ENCODE assay signal across 25 mouse cellular contexts in genomic region chr7:82698968-82699367, GRCm38 (mm10). TPM values are rescaled to one million over a fixed set of nuclear protein-coding genes. Genes with fewer than 3 reads are reported as not detected.
DNase-seq lines count a peak whose midpoint lies in the region; ATAC-seq and TF ChIP-seq lines count a peak whose summit lies in the region.
"Had no signal": no experiment of that assay in that cellular context is flagged by ENCODE, and none has a peak within 500 bp of the region (broad histone marks: within the 10 kb centered on the region; RNA-seq: fewer than 3 reads in every experiment).

No protein-coding gene starts in this region.

- no peak overlapping the region for H3K27ac ChIP-seq in MEL (ENCODE audit: control insufficient read depth, low read depth, low read length)
- H3K27ac ChIP-seq in gastrocnemius, adult 2 months, result no peak overlapping the region
- H3K27ac ChIP-seq: embryonic facial prominence, embryonic 15.5 days; forebrain, embryonic 15.5 days; heart, embryonic 15.5 days; hindbrain, embryonic 10.5 days; hindbrain, embryonic 13.5 days; intestine, embryonic 15.5 days had no signal

- H3K9ac ChIP-seq in MEL (ENCODE audit: control insufficient read depth, low read depth, low read length, poor library complexity, severe bottlenecking), result no peak overlapping the region
- H3K9ac ChIP-seq: embryonic facial prominence, embryonic 15.5 days; forebrain, embryonic 15.5 days; heart, embryonic 12.5 days; heart, embryonic 15.5 days; hindbrain, embryonic 13.5 days; intestine, embryonic 15.5 days had no signal

- peaks cover 3 to 7% of the 10 kb centered on the region in 2 experiments; a peak in 3 of 4 replicates for H3K36me3 ChIP-seq in MEL (ENCODE audit: control insufficient read depth in 1 of 2, insufficient read depth in 2 of 2, low read length in 2 of 2)

- peak; percentile 76 for DNase-seq in 416B (ENCODE audit: low read depth)
- peak; percentile 13 for DNase-seq in MEL (ENCODE audit: low read depth, low spot score)
- no peak for DNase-seq in lung, adult 18-20 months
- no peak for DNase-seq in gastrocnemius, adult 2 months
- DNase-seq in adrenal gland, postnatal 4 days (ENCODE audit: low spot score in 2 of 2), result no peak
- DNase-seq: adrenal gland, postnatal 14 days; cerebellum, adult 18-20 months; cerebellum, adult 9-10 months; cerebellum, postnatal 14 days; gastrocnemius, postnatal 10 days; gastrocnemius, postnatal 36 days; heart, postnatal 10 days; heart, postnatal 36 days; kidney, adult 11 months had no signal

- TF ChIP-seq RAD21 in MEL (IDR thresholded peaks at IDR 0.05; ENCODE audit: low read depth, low read length), result no peak

- no peak for TF ChIP-seq EP300 in MEL (IDR thresholded peaks at IDR 0.05; ENCODE audit: low read depth in 1 of 2, low read length in 2 of 2)

- no peak overlapping the region for H3K4me3 ChIP-seq in MEL (ENCODE audit: control insufficient read depth in 1 of 2, insufficient read depth in 1 of 2, low read depth in 2 of 2, low read length in 2 of 2)
- no peak overlapping the region for H3K4me3 ChIP-seq in gastrocnemius, adult 2 months
- H3K4me3 ChIP-seq: embryonic facial prominence, embryonic 15.5 days; forebrain, embryonic 15.5 days; heart, embryonic 12.5 days; heart, embryonic 15.5 days; hindbrain, embryonic 10.5 days; hindbrain, embryonic 13.5 days; intestine, embryonic 15.5 days had no signal

- ATAC-seq in megakaryocyte, adult 5-6 weeks (ENCODE audit: poor library complexity, severe bottlenecking), result 0 out of 2 replicates have a peak, but pooled peaks have one; percentile 27
- ATAC-seq: forebrain, embryonic 15.5 days; hindbrain, embryonic 16.5 days; intestine, embryonic 15.5 days; Patski had no signal

- intact Hi-C loops in gastrocnemius, adult 2 months (cut with DNase I), result no loop called here

- H3K9me3 ChIP-seq in MEL (replicated peaks; ENCODE audit: insufficient read depth, low read length), result no peaks in the 10 kb centered on the region
- H3K9me3 ChIP-seq: embryonic facial prominence, embryonic 15.5 days; forebrain, embryonic 15.5 days; heart, embryonic 12.5 days; heart, embryonic 15.5 days; hindbrain, embryonic 10.5 days; hindbrain, embryonic 13.5 days; intestine, embryonic 15.5 days had no signal

- no peaks in the 10 kb centered on the region for H3K79me2 ChIP-seq in MEL (ENCODE audit: control insufficient read depth, insufficient read depth, low read length, poor library complexity)

- peaks cover 0 to 9% of the 10 kb centered on the region in 2 experiments; a peak in 2 of 4 replicates for H3K4me1 ChIP-seq in MEL (ENCODE audit: control insufficient read depth in 1 of 2, insufficient read depth in 2 of 2, low read length in 2 of 2)
- H3K4me1 ChIP-seq: embryonic facial prominence, embryonic 15.5 days; forebrain, embryonic 15.5 days; heart, embryonic 12.5 days; heart, embryonic 15.5 days; hindbrain, embryonic 10.5 days; hindbrain, embryonic 13.5 days; intestine, embryonic 15.5 days had no signal

- TF ChIP-seq POLR2A in MEL (IDR thresholded peaks at IDR 0.05; ENCODE audit: control insufficient read depth in 1 of 2, insufficient read depth in 1 of 2, low read depth in 1 of 2, low read length in 2 of 2, poor library complexity in 1 of 2), result no peak

- no peak for TF ChIP-seq CTCF in MEL (IDR thresholded peaks at IDR 0.05 in 2 of 3, conservative IDR thresholded peaks at IDR 0.05 in 1 of 3; ENCODE audit: control insufficient read depth in 1 of 3, insufficient read depth in 1 of 3, low read depth in 2 of 3, low read length in 3 of 3, poor library complexity in 1 of 3, severe bottlenecking in 1 of 3)
- no peak for TF ChIP-seq CTCF in gastrocnemius, adult 2 months (IDR thresholded peaks at IDR 0.05)

- H3K27me3 ChIP-seq in MEL (ENCODE audit: control insufficient read depth in 1 of 2, insufficient read depth in 2 of 2, low read length in 2 of 2), result no peaks in the 10 kb centered on the region
- H3K27me3 ChIP-seq: embryonic facial prominence, embryonic 15.5 days; forebrain, embryonic 15.5 days; heart, embryonic 12.5 days; heart, embryonic 15.5 days; hindbrain, embryonic 13.5 days; intestine, embryonic 15.5 days; Patski had no signal

TF ChIP-seq in MEL, 35 proteins besides CTCF, POLR2A, EP300 and RAD21:
- TF ChIP-seq GATA1 (IDR thresholded peaks at IDR 0.05; ENCODE audit: low read depth, low read length) (no peak), KAT2A (conservative IDR thresholded peaks at IDR 0.05; ENCODE audit: low read depth, low read length) (no peak), MAX (IDR thresholded peaks at IDR 0.05; ENCODE audit: low read length) (no peak), E2F4 (IDR thresholded peaks at IDR 0.05; ENCODE audit: borderline replicate concordance, low read depth, low read length) (no peak), BHLHE40 (IDR thresholded peaks at IDR 0.05; ENCODE audit: borderline replicate concordance, low read depth, low read length) (no peak), NRF1 (IDR thresholded peaks at IDR 0.05; ENCODE audit: insufficient read depth, low read depth, low read length, poor library complexity, severe bottlenecking) (no peak), TCF12 (IDR thresholded peaks at IDR 0.05; ENCODE audit: low read depth, low read length) (no peak), JUND (IDR thresholded peaks at IDR 0.05; ENCODE audit: low read depth, low read length) (no peak), NELFE (IDR thresholded peaks at IDR 0.05; ENCODE audit: low read depth, low read length) (no peak), ZNF384 (IDR thresholded peaks at IDR 0.05; ENCODE audit: low read depth, low read length) (no peak), TBP (IDR thresholded peaks at IDR 0.05; ENCODE audit: low read depth, low read length) (no peak), HCFC1 (IDR thresholded peaks at IDR 0.05; ENCODE audit: low read depth, low read length) (no peak), MAFK (IDR thresholded peaks at IDR 0.05; ENCODE audit: borderline replicate concordance, low read depth, low read length) (no peak)
TF ChIP-seq in MEL: peak in this region for 0.

RNA-seq across cellular contexts. Expression of gene Efl1, which starts 50.6 kb away (rescaled TPM):
- 11.5 and 12.6 TPM in 2 replicates for total RNA-seq in MEL (2012; rRNA removed)
- polyA plus RNA-seq in MEL (2012; ENCODE audit: insufficient read depth in 1 of 2, insufficient read length in 2 of 2, low read depth in 1 of 2, low replicate concordance in 2 of 2, missing spikeins in 1 of 2), result 10 to 100 TPM in 1 of 2 experiments, not detected in 1; 15.6 TPM
- 12.8 and 14.7 TPM in 2 replicates for total RNA-seq in megakaryocyte, adult 5-6 weeks (2015)
- total RNA-seq in megakaryocyte, adult 5-6 weeks (2017), result 11.8 and 13.3 TPM in 2 replicates
- total RNA-seq in gastrocnemius, adult 2 months (2021), result 1 to 10 TPM; 6.5 to 8.6 TPM
- total RNA-seq in adrenal gland, postnatal 4 days (2021), result 10 to 100 TPM; 20.3 to 24.6 TPM

RNA-seq across cellular contexts. Expression of gene Saxo2, which starts 50.6 kb away (rescaled TPM):
- 0.85 and 1.5 TPM in 2 replicates for total RNA-seq in MEL (2012; rRNA removed)
- polyA plus RNA-seq in MEL (2012; ENCODE audit: insufficient read depth in 1 of 2, insufficient read length in 2 of 2, low read depth in 1 of 2, low replicate concordance in 2 of 2, missing spikeins in 1 of 2), result 1 to 10 TPM in 1 of 2 experiments, not detected in 1; 2.7 TPM
- total RNA-seq in megakaryocyte, adult 5-6 weeks (2015), result 0.73 TPM in 1 of 2 replicates, not detected in the other
- 0.04 TPM in 1 of 2 replicates, not detected in the other for total RNA-seq in megakaryocyte, adult 5-6 weeks (2017)
- 1 to 10 TPM; 2.5 to 3.7 TPM for total RNA-seq in gastrocnemius, adult 2 months (2021)
- total RNA-seq in adrenal gland, postnatal 4 days (2021), result 1 to 10 TPM; 3.3 to 3.9 TPM
- total RNA-seq: granulocyte monocyte progenitor cell, adult 5-6 weeks had no signal

Comparison
In these comparisons a context has a peak if more than half of its experiments do, and no peak if none do; other contexts are left out.
1. DNase-seq: peak in 416B (single experiment) and MEL (single experiment); none in lung, adult 18-20 months (0 of 2), gastrocnemius, adult 2 months (single experiment) and adrenal gland, postnatal 4 days (0 of 2).